ENCODE assay signal across 10 mouse cellular contexts in genomic region chr4:132628830-132629229, GRCm38 (mm10). TPM values are rescaled to one million over a fixed set of nuclear protein-coding genes. Genes with fewer than 3 reads are reported as not detected.
DNase-seq lines count a peak whose midpoint lies in the region; ATAC-seq and TF ChIP-seq lines count a peak whose summit lies in the region.
"Had no signal": no experiment of that assay in that cellular context is flagged by ENCODE, and none has a peak within 500 bp of the region (broad histone marks: within the 10 kb centered on the region; RNA-seq: fewer than 3 reads in every experiment).

No protein-coding gene starts in this region.

- H3K4me2 ChIP-seq in hindbrain, postnatal 0 days (ENCODE audit: low read depth, low read length) = no peak overlapping the region
- no peak overlapping the region for H3K4me2 ChIP-seq in hindbrain, embryonic 16.5 days (ENCODE audit: low read length)
- no peak overlapping the region for H3K4me2 ChIP-seq in liver, embryonic 13.5 days
- H3K4me2 ChIP-seq: lung, embryonic 15.5 days had no signal

- H3K9me3 ChIP-seq in hindbrain, postnatal 0 days (ENCODE audit: low read length) = no peaks in the 10 kb centered on the region
- H3K9me3 ChIP-seq in hindbrain, embryonic 16.5 days (ENCODE audit: control insufficient read depth, low read length) = no peaks in the 10 kb centered on the region
- no peaks in the 10 kb centered on the region for H3K9me3 ChIP-seq in liver, embryonic 13.5 days (replicated peaks)
- H3K9me3 ChIP-seq: lung, embryonic 15.5 days had no signal

- WGBS in hindbrain, postnatal 0 days = 15% methylated on average over 2 of the region's 2 CpGs
- 11% methylated on average over 2 of the region's 2 CpGs for WGBS in hindbrain, embryonic 16.5 days
- 12% methylated on average over 2 of the region's 2 CpGs for WGBS in liver, embryonic 13.5 days (ENCODE audit: insufficient replicate concordance)

- H3K27me3 ChIP-seq in hindbrain, postnatal 0 days (ENCODE audit: insufficient read depth, low read length) = no peaks in the 10 kb centered on the region
- no peaks in the 10 kb centered on the region for H3K27me3 ChIP-seq in hindbrain, embryonic 16.5 days (replicated peaks; ENCODE audit: control insufficient read depth, insufficient read depth, low read length)
- no peaks in the 10 kb centered on the region for H3K27me3 ChIP-seq in liver, embryonic 13.5 days
- H3K27me3 ChIP-seq: lung, embryonic 15.5 days had no signal

- H3K4me3 ChIP-seq in hindbrain, postnatal 0 days (ENCODE audit: low read length) = no peak overlapping the region
- H3K4me3 ChIP-seq in hindbrain, embryonic 16.5 days (ENCODE audit: low read length) = no peak overlapping the region
- H3K4me3 ChIP-seq in liver, embryonic 13.5 days (replicated peaks) = no peak overlapping the region
- H3K4me3 ChIP-seq: erythroblast, embryonic 14.5 days; lung, embryonic 15.5 days had no signal

- no peak overlapping the region for H3K9ac ChIP-seq in hindbrain, postnatal 0 days (replicated peaks; ENCODE audit: low read length)
- no peak overlapping the region for H3K9ac ChIP-seq in hindbrain, embryonic 16.5 days (ENCODE audit: low read depth, low read length)
- H3K9ac ChIP-seq in liver, embryonic 13.5 days = no peak overlapping the region
- H3K9ac ChIP-seq: lung, embryonic 15.5 days had no signal

- no peaks in the 10 kb centered on the region for H3K4me1 ChIP-seq in hindbrain, postnatal 0 days (ENCODE audit: insufficient read depth, low read length)
- H3K4me1 ChIP-seq in hindbrain, embryonic 16.5 days (ENCODE audit: control insufficient read depth, insufficient read depth, low read depth, low read length) = no peaks in the 10 kb centered on the region
- peaks cover 38% of the 10 kb centered on the region for H3K4me1 ChIP-seq in liver, embryonic 13.5 days (replicated peaks)

- no peak overlapping the region for H3K27ac ChIP-seq in hindbrain, postnatal 0 days
- H3K27ac ChIP-seq in hindbrain, embryonic 16.5 days (ENCODE audit: low read depth, low read length) = no peak overlapping the region
- no peak overlapping the region for H3K27ac ChIP-seq in liver, embryonic 13.5 days
- H3K27ac ChIP-seq: lung, embryonic 15.5 days had no signal

- DNase-seq in hindbrain, postnatal 0 days (ENCODE audit: low spot score) = peak; percentile 42
- peak; percentile 75 for DNase-seq in ZHBTc4 (ENCODE audit: low read depth, low spot score)
- DNase-seq in liver, embryonic 13.5 days = peak; percentile 72
- DNase-seq in spleen, postnatal 10 days (ENCODE audit: low spot score in 2 of 2) = peak; percentile 63 to 86
- no peak for DNase-seq in yolk sac, embryonic 10.5 days (ENCODE audit: low spot score)
- DNase-seq in ovary, adult 18-20 months (ENCODE audit: low spot score) = no peak

- H3K36me3 ChIP-seq in hindbrain, postnatal 0 days (ENCODE audit: insufficient read depth, low read length) = no peaks in the 10 kb centered on the region
- H3K36me3 ChIP-seq in hindbrain, embryonic 16.5 days (ENCODE audit: control insufficient read depth, insufficient read depth, low read length) = no peaks in the 10 kb centered on the region
- H3K36me3 ChIP-seq in liver, embryonic 13.5 days = no peaks in the 10 kb centered on the region
- H3K36me3 ChIP-seq: lung, embryonic 15.5 days had no signal

- TF ChIP-seq CTCF in hindbrain, postnatal 0 days (IDR thresholded peaks at IDR 0.05; ENCODE audit: low read depth) = peak; percentile 51

- ATAC-seq in hindbrain, postnatal 0 days = peak; percentile 55; the same call in 1 of the 2 replicates
- no peak for ATAC-seq in hindbrain, embryonic 16.5 days
- ATAC-seq in CD4-positive, CD25-positive, alpha-beta regulatory T cell, adult 4 months = peak; percentile 43
- no peak for ATAC-seq in liver, embryonic 13.5 days (ENCODE audit: low read depth)

RNA-seq across cellular contexts. Expression of gene Eya3, which starts 10.0 kb away (rescaled TPM):
- total RNA-seq in hindbrain, postnatal 0 days (2014; rRNA removed) = 16.4 and 18.7 TPM in 2 replicates
- polyA plus RNA-seq in hindbrain, postnatal 0 days (2015; fragmentation: Nextera tagmentation; extraction: Ambion mirVana) = 7.4 and 8.3 TPM in 2 replicates
- 9.5 and 12.1 TPM in 2 replicates for polyA plus RNA-seq in hindbrain, embryonic 16.5 days (2015; fragmentation: Nextera tagmentation; extraction: Ambion mirVana)
- 10 to 100 TPM; 35.5 to 42.1 TPM for polyA plus RNA-seq in CD4-positive, CD25-positive, alpha-beta regulatory T cell, adult 4 months (2017; shearing (Covaris generic))
- 15.0 and 20.9 TPM in 2 replicates for polyA plus RNA-seq in liver, embryonic 13.5 days (2015; fragmentation: Nextera tagmentation; extraction: Ambion mirVana)

Comparison
In these comparisons a context has a peak if more than half of its experiments do, and no peak if none do; other contexts are left out.
1. ATAC-seq: peak in hindbrain, postnatal 0 days (single experiment) and CD4-positive, CD25-positive, alpha-beta regulatory T cell, adult 4 months (single experiment); none in hindbrain, embryonic 16.5 days (single experiment) and liver, embryonic 13.5 days (single experiment).
2. DNase-seq: peak in hindbrain, postnatal 0 days (single experiment), ZHBTc4 (single experiment), liver, embryonic 13.5 days (single experiment) and spleen, postnatal 10 days (2 of 2); none in yolk sac, embryonic 10.5 days (single experiment) and ovary, adult 18-20 months (single experiment).